In genomic region chr16:91227760-91228043, GRCm38 (mm10) we compare ENCODE assay signal across 17 mouse cellular contexts. TPM values are rescaled to one million over a fixed set of nuclear protein-coding genes. Genes with fewer than 3 reads are reported as not detected.
DNase-seq lines count a peak whose midpoint lies in the region; ATAC-seq and TF ChIP-seq lines count a peak whose summit lies in the region.
"Had no signal": no experiment of that assay in that cellular context is flagged by ENCODE, and none has a peak within 500 bp of the region (broad histone marks: within the 10 kb centered on the region; RNA-seq: fewer than 3 reads in every experiment).

No protein-coding gene starts in this region.

- ATAC-seq in forebrain, embryonic 12.5 days (ENCODE audit: low FRiP score) = no peak
- ATAC-seq in hindbrain, embryonic 15.5 days (ENCODE audit: low FRiP score, low read depth) = no peak
- ATAC-seq in midbrain, postnatal 0 days (ENCODE audit: low FRiP score) = no peak
- ATAC-seq in intestine, embryonic 16.5 days = no peak
- no peak for ATAC-seq in erythroid progenitor cell, adult 5-6 weeks (replicated peaks; ENCODE audit: low FRiP score, poor library complexity, severe bottlenecking)
- ATAC-seq: intestine, embryonic 15.5 days had no signal

- H3K9ac ChIP-seq in forebrain, embryonic 12.5 days = peak overlapping the region; percentile 74
- H3K9ac ChIP-seq in hindbrain, embryonic 15.5 days = no peak overlapping the region
- 0 out of 2 replicates have a peak overlapping the region, but pooled peaks have one; percentile 13 for H3K9ac ChIP-seq in midbrain, postnatal 0 days (replicated peaks; ENCODE audit: low read length, poor library complexity, severe bottlenecking)
- no peak overlapping the region for H3K9ac ChIP-seq in intestine, embryonic 16.5 days (ENCODE audit: low read depth, low read length)
- H3K9ac ChIP-seq: intestine, embryonic 15.5 days; limb, embryonic 15.5 days had no signal

- peaks cover 100% of the 10 kb centered on the region for H3K27me3 ChIP-seq in heart, embryonic 10.5 days (ENCODE audit: insufficient read depth, poor library complexity, severe bottlenecking)
- peaks cover 97% of the 10 kb centered on the region for H3K27me3 ChIP-seq in forebrain, embryonic 12.5 days
- peaks cover 89% of the 10 kb centered on the region for H3K27me3 ChIP-seq in hindbrain, embryonic 15.5 days
- peaks cover 67% of the 10 kb centered on the region for H3K27me3 ChIP-seq in midbrain, postnatal 0 days (ENCODE audit: insufficient read depth, low read length)
- peaks cover 98% of the 10 kb centered on the region for H3K27me3 ChIP-seq in intestine, embryonic 16.5 days (replicated peaks; ENCODE audit: control insufficient read depth, insufficient read depth, low read length)

- 0 out of 2 replicates have a peak overlapping the region, but pooled peaks have one; percentile 9 for H3K4me3 ChIP-seq in heart, embryonic 10.5 days
- H3K4me3 ChIP-seq in forebrain, embryonic 12.5 days (replicated peaks) = peak overlapping the region; percentile 58
- peak overlapping the region; percentile 33 for H3K4me3 ChIP-seq in hindbrain, embryonic 15.5 days
- peak overlapping the region; percentile 36 for H3K4me3 ChIP-seq in midbrain, postnatal 0 days (ENCODE audit: low read depth, low read length)
- H3K4me3 ChIP-seq in intestine, embryonic 16.5 days (ENCODE audit: low read length) = no peak overlapping the region

- H3K27ac ChIP-seq in heart, embryonic 10.5 days = no peak overlapping the region
- no peak overlapping the region for H3K27ac ChIP-seq in forebrain, embryonic 12.5 days
- H3K27ac ChIP-seq in hindbrain, embryonic 15.5 days (replicated peaks) = no peak overlapping the region
- no peak overlapping the region for H3K27ac ChIP-seq in midbrain, postnatal 0 days (ENCODE audit: low read depth, low read length)
- no peak overlapping the region for H3K27ac ChIP-seq in intestine, embryonic 16.5 days (ENCODE audit: low read length)
- H3K27ac ChIP-seq: intestine, embryonic 15.5 days; limb, embryonic 15.5 days had no signal

- no peaks in the 10 kb centered on the region for H3K9me3 ChIP-seq in heart, embryonic 10.5 days
- H3K9me3 ChIP-seq in forebrain, embryonic 12.5 days = no peaks in the 10 kb centered on the region
- no peaks in the 10 kb centered on the region for H3K9me3 ChIP-seq in hindbrain, embryonic 15.5 days
- no peaks in the 10 kb centered on the region for H3K9me3 ChIP-seq in midbrain, postnatal 0 days (ENCODE audit: low read length)
- no peaks in the 10 kb centered on the region for H3K9me3 ChIP-seq in intestine, embryonic 16.5 days (ENCODE audit: control insufficient read depth, low read length)
- H3K9me3 ChIP-seq: intestine, embryonic 15.5 days; limb, embryonic 15.5 days had no signal

- DNase-seq in heart, embryonic 10.5 days (ENCODE audit: low spot score) = no peak
- no peak for DNase-seq in heart, adult 8-10 months (ENCODE audit: low spot score)
- no peak for DNase-seq in midbrain, postnatal 0 days (ENCODE audit: low spot score)
- no peak for DNase-seq in cerebellum, adult 11 months
- DNase-seq: cerebellum, adult 9-11 months; gastrocnemius, postnatal 14 days; kidney, postnatal 14 days; lung, adult 2 months had no signal

- H3K4me1 ChIP-seq in heart, embryonic 10.5 days = peaks cover 40% of the 10 kb centered on the region
- peaks cover 66% of the 10 kb centered on the region for H3K4me1 ChIP-seq in forebrain, embryonic 12.5 days
- H3K4me1 ChIP-seq in hindbrain, embryonic 15.5 days (replicated peaks) = peaks cover 32% of the 10 kb centered on the region
- no peaks in the 10 kb centered on the region for H3K4me1 ChIP-seq in midbrain, postnatal 0 days (ENCODE audit: insufficient read depth, low read length)
- H3K4me1 ChIP-seq in intestine, embryonic 16.5 days (ENCODE audit: control insufficient read depth, insufficient read depth, low read length) = peaks cover 17% of the 10 kb centered on the region

- WGBS in heart, embryonic 10.5 days = 3% methylated on average over 6 of the region's 6 CpGs
- 3% methylated on average over 6 of the region's 6 CpGs for WGBS in forebrain, embryonic 12.5 days
- 3% methylated on average over 6 of the region's 6 CpGs for WGBS in hindbrain, embryonic 15.5 days
- 1% methylated on average over 6 of the region's 6 CpGs for WGBS in midbrain, postnatal 0 days
- under 1% methylated on average over 6 of the region's 6 CpGs for WGBS in intestine, embryonic 16.5 days

- peak overlapping the region; percentile 65 for H3K4me2 ChIP-seq in forebrain, embryonic 12.5 days
- no peak overlapping the region for H3K4me2 ChIP-seq in hindbrain, embryonic 15.5 days
- no peak overlapping the region for H3K4me2 ChIP-seq in midbrain, postnatal 0 days (ENCODE audit: low read depth, low read length, poor library complexity, severe bottlenecking)
- no peak overlapping the region for H3K4me2 ChIP-seq in intestine, embryonic 16.5 days (ENCODE audit: low read depth, low read length)

- TF ChIP-seq CTCF in midbrain, postnatal 0 days (IDR thresholded peaks at IDR 0.05) = no peak

- no peaks in the 10 kb centered on the region for H3K36me3 ChIP-seq in heart, embryonic 10.5 days
- 0 out of 2 replicates have a peak, but pooled peaks cover 7% of the 10 kb centered on the region for H3K36me3 ChIP-seq in forebrain, embryonic 12.5 days (replicated peaks)
- no peaks in the 10 kb centered on the region for H3K36me3 ChIP-seq in hindbrain, embryonic 15.5 days
- H3K36me3 ChIP-seq in midbrain, postnatal 0 days (ENCODE audit: insufficient read depth, low read length) = no peaks in the 10 kb centered on the region
- H3K36me3 ChIP-seq in intestine, embryonic 16.5 days (ENCODE audit: control insufficient read depth, insufficient read depth, low read length) = no peaks in the 10 kb centered on the region
- H3K36me3 ChIP-seq: intestine, embryonic 15.5 days; limb, embryonic 15.5 days had no signal

RNA-seq across cellular contexts. Expression of gene Olig2, which starts 2.4 kb away (rescaled TPM):
- not detected in 2 replicates for polyA plus RNA-seq in heart, embryonic 10.5 days (2016; fragmentation: Nextera tagmentation; extraction: Ambion mirVana)
- not detected for total RNA-seq in heart, adult 8-10 months (2022)
- 20.8 and 28.1 TPM in 2 replicates for polyA plus RNA-seq in forebrain, embryonic 12.5 days (2016; fragmentation: Nextera tagmentation; extraction: Ambion mirVana)
- 15.6 and 16.2 TPM in 2 replicates for polyA plus RNA-seq in hindbrain, embryonic 15.5 days (2015; fragmentation: Nextera tagmentation; extraction: Ambion mirVana)
- 36.0 and 58.4 TPM in 2 replicates for total RNA-seq in midbrain, postnatal 0 days (2014; rRNA removed)
- 13.3 and 15.7 TPM in 2 replicates for polyA plus RNA-seq in midbrain, postnatal 0 days (2015; fragmentation: Nextera tagmentation; extraction: Ambion mirVana)
- not detected in 2 replicates for polyA plus RNA-seq in intestine, embryonic 16.5 days (2015; fragmentation: Nextera tagmentation; extraction: Ambion mirVana)
- not detected in 2 replicates for total RNA-seq in erythroid progenitor cell, adult 5-6 weeks (2015; ENCODE audit: low replicate concordance)
- total RNA-seq in erythroid progenitor cell, adult 5-6 weeks (2017; ENCODE audit: low replicate concordance) = not detected in 2 replicates
- total RNA-seq: gastrocnemius, postnatal 14 days; neutrophil, adult 5-6 weeks had no signal
- polyA plus RNA-seq: heart, embryonic 16.5 days; intestine, embryonic 15.5 days; limb, embryonic 15.5 days; lung, adult 2 months had no signal

RNA-seq across cellular contexts. Expression of gene Olig1, which starts 41.9 kb away (rescaled TPM):
- polyA plus RNA-seq in heart, embryonic 10.5 days (2016; fragmentation: Nextera tagmentation; extraction: Ambion mirVana) = 0.10 and 0.21 TPM in 2 replicates
- total RNA-seq in heart, adult 8-10 months (2022) = not detected
- 9.9 and 11.8 TPM in 2 replicates for polyA plus RNA-seq in forebrain, embryonic 12.5 days (2016; fragmentation: Nextera tagmentation; extraction: Ambion mirVana)
- polyA plus RNA-seq in hindbrain, embryonic 15.5 days (2015; fragmentation: Nextera tagmentation; extraction: Ambion mirVana) = 121 and 136 TPM in 2 replicates
- total RNA-seq in midbrain, postnatal 0 days (2014; rRNA removed) = 153 and 196 TPM in 2 replicates
- 167 and 180 TPM in 2 replicates for polyA plus RNA-seq in midbrain, postnatal 0 days (2015; fragmentation: Nextera tagmentation; extraction: Ambion mirVana)
- not detected in 2 replicates for polyA plus RNA-seq in intestine, embryonic 16.5 days (2015; fragmentation: Nextera tagmentation; extraction: Ambion mirVana)
- total RNA-seq in erythroid progenitor cell, adult 5-6 weeks (2015; ENCODE audit: low replicate concordance) = not detected in 2 replicates
- not detected in 2 replicates for total RNA-seq in erythroid progenitor cell, adult 5-6 weeks (2017; ENCODE audit: low replicate concordance)
- total RNA-seq: gastrocnemius, postnatal 14 days; megakaryocyte, adult 5-6 weeks; neutrophil, adult 5-6 weeks had no signal

Comparison
In these comparisons a context has a peak if more than half of its experiments do, and no peak if none do; other contexts are left out.
1. H3K9ac ChIP-seq: peak in forebrain, embryonic 12.5 days (single experiment) and midbrain, postnatal 0 days (single experiment); none in hindbrain, embryonic 15.5 days (single experiment) and intestine, embryonic 16.5 days (single experiment).
2. RNA of gene Olig2, which starts 2.4 kb away (polyA plus RNA-seq): 20.8 to 28.1 TPM in forebrain, embryonic 12.5 days, 15.6 to 16.2 TPM in hindbrain, embryonic 15.5 days and 13.3 to 15.7 TPM in midbrain, postnatal 0 days; not detected in heart, embryonic 10.5 days and not detected in intestine, embryonic 16.5 days; every median in the first group is over 10 times any median in the second.